Mouse (Mus musculus): ENCODE results near the gene Ppp1r9a.

DNA sequence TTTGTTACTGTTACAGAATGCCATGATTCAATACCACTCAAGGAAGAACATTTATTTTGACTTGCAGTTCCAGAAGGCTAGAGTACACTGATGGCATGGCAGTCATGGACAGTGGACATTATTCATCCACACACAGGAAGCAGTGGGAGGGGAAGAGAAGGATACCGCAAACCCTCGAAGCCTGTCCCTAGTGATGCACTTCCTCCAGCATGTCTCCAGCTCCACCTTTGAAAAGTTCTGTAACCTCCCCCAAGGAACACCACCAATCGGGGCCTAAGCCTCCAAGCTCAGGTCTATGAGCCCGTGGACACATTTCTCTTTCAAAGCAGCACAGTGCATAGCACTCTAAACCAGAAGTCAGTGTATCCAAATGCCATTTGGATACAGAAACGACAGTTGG is 120.0 kb downstream of the Ppp1r9a start:
- TF ChIP-seq CTCF (IDR thresholded peaks at IDR 0.05; ENCODE audit: extremely low read depth, insufficient read length, insufficient replicate concordance, low read depth, low read length) (no peak), POLR2A (IDR thresholded peaks at IDR 0.05; ENCODE audit: low read depth, low read length) (no peak)
